Mouse (Mus musculus): ENCODE measurements around the gene Cartpt. TPM values are rescaled to one million over a fixed set of nuclear protein-coding genes. Genes with fewer than 3 reads are reported as not detected.
"Not testable (repeated sequence)": the region's sequence is repeated elsewhere in the genome, so short reads cannot be mapped to it uniquely, and the experiment has no call there.

The Cartpt gene
- total RNA-seq, 2 experiments from 2014 or later, result 2.7 to 2.9 TPM

- no peak for DNase-seq (ENCODE audit: low spot score in 2 of 2)
Measured at GRCm38 (mm10) chr13:99857336-99857735, 43.6 kb downstream of the Cartpt start.

GRCm38 (mm10) chr13:99855229-99855628 lies 45.7 kb downstream of the Cartpt start:
- DNase-seq (ENCODE audit: low spot score in 2 of 2), result no peak

GRCm38 (mm10) chr13:99853131-99853530 lies 47.8 kb downstream of the Cartpt start:
- no peak for DNase-seq (ENCODE audit: low spot score in 2 of 2)

GRCm38 (mm10) chr13:99852416-99852815 lies 48.5 kb downstream of the Cartpt start:
- not testable (repeated sequence) for DNase-seq (ENCODE audit: low spot score in 2 of 2)

GRCm38 (mm10) chr13:99851026-99851425 lies 49.9 kb downstream of the Cartpt start:
- no peak for DNase-seq (ENCODE audit: low spot score in 2 of 2)

- peak; percentile 42 to 67 for DNase-seq (ENCODE audit: low spot score in 2 of 2)
Measured at GRCm38 (mm10) chr13:99849597-99849996, 51.3 kb downstream of the Cartpt start.

Other genes starting within 250 kb of the Cartpt start
- gene Mccc2, start 114.5 kb upstream of the Cartpt start, total RNA-seq (2021), result 10 to 100 TPM; 25.2 to 30.6 TPM
- 10 to 100 TPM; 30.5 to 41.7 TPM for gene Bdp1, start 203.0 kb upstream of the Cartpt start, total RNA-seq (2021)
- gene Serf1, start 206.9 kb upstream of the Cartpt start, total RNA-seq (2021), result 10 to 100 TPM; 11.5 to 14.9 TPM
- gene Smn1, start 223.8 kb upstream of the Cartpt start, total RNA-seq (2021), result 10 to 100 TPM; 33.6 to 42.6 TPM

Measured in layer of hippocampus, adult 18-20 months (tissue).